Mouse (Mus musculus) frontal cortex, postnatal 14 days (tissue): Measurements from ENCODE around the gene Nop10.

ENCODE experiments used
- DNase-seq, 2 experiments: peaks; one replicate each; pipeline ENCODE4 v3.0.0; 2022; ENCODE audit warnings: low spot score in 2 of 2

The Nop10 gene

DNA sequence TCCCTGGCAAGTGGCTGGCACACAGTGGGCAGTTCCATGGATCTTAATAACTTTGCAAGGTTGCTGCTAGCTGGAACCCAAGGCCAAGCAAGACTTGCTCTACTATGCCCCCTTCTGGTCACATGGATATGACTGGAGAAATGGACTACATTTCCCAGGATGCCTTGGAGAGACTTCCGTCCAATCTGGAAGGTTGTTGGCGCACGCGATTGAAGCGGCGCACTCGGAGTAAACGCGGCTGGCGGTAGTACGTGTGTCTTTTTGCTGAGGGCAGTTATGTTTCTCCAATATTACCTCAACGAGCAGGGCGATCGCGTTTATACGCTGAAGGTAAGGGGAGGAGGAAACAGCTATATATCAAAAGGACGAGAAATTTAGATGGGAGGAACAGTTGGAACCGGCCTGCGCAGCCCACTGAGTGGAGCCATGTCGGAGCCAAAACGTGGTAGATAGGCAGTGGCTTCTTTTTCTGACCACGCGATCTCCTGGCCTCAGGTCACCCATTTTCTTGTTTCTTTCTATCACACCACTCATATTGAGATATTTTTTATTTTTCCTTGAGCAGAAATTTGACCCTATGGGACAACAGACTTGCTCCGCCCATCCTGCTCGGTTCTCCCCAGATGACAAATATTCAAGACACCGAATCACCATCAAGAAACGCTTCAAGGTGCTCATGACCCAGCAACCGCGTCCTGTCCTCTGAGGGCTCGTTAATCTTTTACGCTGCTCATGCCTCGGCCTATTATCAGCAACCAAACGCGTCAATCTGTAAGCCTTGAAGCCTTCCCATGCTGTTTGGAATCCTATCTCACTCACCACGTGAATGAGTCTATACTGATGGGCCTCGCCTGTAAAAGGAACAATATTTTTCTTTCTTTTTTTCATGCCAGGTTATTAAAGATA lies at the start of gene Nop10:
Gene Nop10, plus strand, starts transcription at position 179 of the 906 bp plus-strand sequence.
- peak; percentile 82 to 85 for DNase-seq

DNA sequence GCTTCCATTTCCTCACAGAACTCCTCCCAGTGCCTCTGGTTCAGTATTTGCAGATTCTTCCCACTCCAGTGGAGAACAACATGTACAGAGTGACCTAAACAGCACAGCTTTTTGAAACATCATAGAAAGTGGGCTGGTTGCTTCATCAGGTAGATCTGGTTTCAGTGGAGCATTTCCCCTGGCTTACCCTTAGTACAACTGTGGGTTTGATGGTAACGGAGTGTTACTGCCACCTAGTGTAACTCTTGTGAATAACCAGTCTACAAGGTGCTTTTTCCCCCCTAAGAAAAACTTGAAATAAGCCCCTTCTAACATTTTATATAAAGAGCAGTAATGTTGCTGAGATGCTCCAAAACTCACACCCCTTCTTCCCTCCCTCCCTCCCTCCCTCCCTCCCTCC lies 45.7 kb upstream of the Nop10 start:
- peak in 1 of 2 experiments; percentile 10 for DNase-seq

DNA sequence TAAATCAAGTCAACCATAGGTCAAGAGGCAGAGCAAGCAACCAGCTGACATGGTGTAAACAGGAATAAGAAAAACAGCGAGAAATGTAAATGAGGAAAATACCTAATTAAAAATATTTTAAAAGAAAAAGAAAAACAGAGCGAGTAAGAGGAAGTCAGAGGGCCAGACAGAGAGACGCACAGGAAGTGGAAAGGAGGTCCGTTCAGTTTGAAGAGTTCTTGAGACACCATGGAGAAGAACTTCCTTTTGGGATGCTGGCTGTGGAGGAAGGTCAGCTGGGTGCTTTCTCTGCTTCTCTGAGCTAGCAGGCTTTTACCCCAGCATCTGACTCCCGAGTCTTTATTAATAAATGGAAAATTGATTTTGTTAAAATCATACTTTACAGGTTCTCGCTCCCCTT lies 44.1 kb upstream of the Nop10 start:
- DNase-seq: no peak

DNA sequence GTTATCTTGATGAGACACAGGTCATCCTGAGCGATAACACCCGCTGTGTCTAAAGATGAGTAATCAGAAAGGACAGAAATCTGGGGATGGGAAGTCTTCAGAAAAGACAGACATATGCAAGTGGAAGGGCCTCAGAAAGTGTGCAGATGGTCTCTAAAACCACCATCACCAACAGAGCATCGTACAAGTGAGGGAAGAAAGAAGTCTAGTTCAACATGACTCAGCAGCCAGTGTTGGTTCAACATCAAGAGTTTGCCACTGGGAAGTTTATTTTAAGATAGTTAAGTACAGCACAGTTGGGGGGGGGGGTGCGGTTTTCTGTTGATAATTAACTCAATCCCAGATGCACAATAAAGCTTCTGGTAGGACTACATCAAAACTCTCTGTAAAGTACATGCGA lies 40.8 kb upstream of the Nop10 start:
- no peak for DNase-seq

DNA sequence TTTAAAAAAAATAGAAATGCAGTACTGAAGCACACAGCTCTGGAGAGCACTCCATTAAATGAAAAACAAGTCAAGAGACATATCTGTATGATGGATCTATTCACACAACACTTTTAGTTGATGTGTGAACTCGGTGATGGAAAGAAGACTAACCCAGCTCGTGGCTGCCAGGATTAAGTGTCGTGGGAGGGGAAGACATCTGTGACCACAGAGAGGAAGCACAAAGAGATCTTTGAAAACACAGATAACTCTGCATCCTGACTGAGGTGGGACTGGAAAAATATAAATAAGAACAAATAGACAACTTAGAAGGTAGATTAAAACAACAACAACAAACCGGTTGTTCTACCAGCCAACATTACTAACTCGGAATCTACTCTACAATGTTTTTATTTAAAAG lies 39.1 kb upstream of the Nop10 start:
- DNase-seq: no peak

DNA sequence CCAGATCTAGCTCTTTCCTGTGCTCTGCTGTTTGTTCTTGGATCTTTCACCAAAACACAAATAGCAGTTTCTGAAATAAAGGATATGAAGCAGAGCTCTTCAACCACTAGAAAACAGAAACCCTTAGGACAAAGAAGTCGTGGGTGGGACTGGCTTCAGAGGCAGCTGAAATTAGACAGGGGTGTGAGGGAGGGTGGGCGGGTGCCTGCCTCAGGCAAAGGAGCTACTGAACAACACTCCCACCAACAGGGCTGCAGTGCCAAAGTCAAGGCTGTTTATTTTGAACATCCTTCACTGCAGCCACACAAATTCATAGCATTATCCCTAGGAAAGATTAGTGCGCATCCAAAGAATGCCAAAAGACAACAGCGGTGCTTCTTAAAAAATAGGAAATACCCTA lies 37.4 kb upstream of the Nop10 start:
- DNase-seq: no peak

DNA sequence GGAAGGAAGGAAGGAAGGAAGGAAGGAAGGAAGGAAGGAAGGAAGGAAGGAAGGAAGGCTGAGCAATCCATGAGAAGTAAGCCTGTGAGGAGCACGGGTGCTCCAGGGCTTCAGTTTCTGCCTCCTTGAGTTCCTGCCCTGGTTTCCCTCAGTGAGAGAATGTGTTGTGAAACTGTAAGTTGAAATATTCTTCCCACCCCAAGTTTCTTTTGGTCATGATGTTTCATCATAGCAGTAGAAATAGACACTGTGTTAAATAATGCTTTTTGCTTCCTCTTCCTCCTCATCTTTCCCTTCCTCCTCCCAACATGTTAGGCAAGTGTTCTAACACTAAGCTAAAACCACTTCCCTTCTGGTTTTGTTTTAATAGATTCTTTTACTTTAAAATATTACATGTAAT lies 29.1 kb upstream of the Nop10 start:
- DNase-seq: no peak

DNA sequence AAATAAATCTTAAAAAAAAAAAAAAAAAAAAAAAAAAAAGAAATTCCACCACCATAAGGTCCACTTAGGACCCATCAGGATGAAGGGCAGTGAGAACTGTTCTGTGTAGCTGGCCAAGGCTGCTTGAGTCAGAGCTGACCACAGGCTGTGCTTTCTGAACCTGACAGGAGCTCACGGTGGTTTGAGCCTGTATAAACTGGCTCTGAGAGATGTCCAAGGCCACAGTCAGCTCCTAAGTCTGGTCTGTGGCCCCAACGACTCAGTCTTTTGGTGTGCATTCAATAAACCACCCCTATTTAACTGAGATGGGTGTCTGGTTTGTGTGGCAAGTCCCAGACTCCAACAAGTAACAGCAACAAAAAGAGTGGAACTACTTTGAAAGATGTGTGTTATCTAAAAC lies 25.1 kb upstream of the Nop10 start:
- no peak for DNase-seq

DNA sequence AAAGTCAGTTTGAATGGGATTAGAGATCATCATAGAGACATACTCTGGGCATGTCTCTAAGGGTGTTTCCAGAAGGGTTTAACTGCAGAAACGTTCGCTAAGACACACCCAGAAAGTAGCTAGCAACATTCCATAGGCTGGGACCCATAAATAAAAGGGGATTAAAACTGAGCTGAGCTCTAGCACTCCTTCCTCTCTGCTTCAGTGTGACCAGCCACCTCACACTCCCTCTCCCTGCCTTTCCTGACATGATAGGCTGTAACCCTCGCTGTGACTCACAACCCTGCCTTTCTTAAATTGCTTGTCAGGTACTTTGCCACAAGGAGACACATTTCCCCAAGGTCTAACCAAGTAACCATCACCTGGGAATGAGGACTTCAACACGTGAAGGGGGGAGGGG lies 23.7 kb upstream of the Nop10 start:
- DNase-seq: no peak

DNA sequence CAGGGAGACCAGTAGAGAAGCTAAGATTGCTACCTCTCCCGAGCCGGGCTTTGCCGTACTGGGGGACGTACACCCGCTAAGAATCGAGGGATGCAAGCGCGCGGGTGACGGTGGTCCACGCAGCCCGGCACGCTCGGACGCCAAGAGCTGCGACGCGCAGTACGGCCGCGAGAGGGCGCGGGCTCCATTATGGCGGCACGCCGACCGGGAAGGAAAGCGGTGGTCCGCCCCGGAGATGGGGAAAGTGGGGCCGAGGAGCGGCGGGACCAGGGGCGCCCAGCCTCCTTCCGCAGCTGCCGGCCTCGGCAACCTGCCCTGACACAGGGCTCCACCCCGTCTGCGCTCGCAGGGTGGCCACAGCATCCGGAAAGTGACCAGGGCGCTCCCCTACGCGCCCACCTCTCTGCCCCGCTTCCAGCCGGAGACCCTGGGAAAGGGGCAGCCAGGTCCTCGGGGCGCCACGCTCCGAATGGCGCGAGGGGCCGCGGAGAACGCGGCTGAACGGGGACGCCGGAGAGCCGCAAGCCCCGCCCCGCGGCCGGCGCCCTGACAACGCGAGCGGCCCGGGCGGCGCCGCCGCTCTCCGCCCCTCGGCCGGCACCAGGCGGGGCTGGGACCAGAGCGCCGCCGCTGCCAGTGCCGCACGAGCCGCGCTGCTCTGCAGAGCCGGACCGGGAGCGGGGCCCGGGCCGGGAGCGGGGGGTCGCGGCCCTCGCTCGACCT lies 22.4 kb upstream of the Nop10 start, which contains the start of gene Lpcat4:
Gene Lpcat4, plus strand, starts transcription at position 257 of the 723 bp plus-strand sequence.
- peak; percentile 78 to 90 for DNase-seq

DNA sequence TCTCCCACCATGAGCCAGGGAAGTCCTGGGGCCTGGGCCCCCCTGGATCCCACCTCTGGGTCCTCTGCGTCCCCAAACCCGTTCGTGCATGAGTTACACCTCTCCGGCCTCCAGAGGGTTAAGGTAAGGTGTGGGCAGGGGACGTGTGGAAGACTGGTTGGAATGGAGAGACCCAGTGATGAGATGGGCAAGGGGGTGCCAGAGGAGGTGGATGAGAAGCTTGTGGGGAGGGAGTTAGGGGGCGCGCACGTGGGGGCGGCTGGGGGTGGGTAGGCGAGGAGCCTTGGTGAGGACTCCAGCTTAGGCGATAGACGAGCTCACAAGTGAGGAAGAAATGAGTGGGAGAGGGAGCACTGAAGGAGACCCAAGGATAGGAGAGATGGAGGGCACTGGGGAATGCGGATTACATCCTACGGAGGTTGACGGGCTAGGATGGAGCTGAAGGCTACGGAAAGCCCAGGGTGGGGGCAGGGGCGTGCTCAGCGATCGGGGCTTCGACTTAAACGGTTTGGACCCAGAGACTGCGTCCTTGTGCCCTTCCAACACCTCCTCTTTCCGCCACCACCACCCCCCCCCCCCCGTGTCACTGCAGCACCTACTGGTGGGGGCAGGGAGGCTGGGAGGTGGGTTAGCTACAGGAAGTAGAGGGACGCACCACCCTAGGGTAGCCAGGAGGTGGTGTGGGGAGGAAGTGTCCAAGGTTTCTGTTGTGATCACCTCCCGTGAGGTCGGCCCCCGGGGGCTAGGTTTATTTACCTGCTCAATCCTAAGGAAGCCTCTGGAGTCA lies 21.6 kb upstream of the Nop10 start:
- no peak for DNase-seq

DNA sequence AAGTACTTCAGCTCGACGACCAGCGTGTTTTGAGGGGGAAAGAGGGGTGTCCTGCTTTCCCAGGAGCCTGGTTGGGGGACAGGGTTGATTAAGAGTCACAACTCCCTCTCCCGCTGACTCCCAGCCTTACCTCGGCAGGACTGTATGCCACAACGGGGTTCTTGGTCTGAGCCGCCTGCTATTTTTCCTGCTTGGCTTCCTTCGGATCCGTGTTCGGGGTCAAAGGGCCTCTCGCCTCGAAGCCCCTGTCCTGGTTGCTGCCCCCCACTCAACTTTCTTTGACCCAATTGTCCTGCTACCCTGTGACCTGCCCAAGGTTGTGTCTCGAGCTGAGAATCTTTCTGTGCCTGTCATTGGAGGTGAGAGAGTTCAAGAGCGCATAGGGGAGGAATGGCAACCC lies 19.9 kb upstream of the Nop10 start:
- no peak for DNase-seq

DNA sequence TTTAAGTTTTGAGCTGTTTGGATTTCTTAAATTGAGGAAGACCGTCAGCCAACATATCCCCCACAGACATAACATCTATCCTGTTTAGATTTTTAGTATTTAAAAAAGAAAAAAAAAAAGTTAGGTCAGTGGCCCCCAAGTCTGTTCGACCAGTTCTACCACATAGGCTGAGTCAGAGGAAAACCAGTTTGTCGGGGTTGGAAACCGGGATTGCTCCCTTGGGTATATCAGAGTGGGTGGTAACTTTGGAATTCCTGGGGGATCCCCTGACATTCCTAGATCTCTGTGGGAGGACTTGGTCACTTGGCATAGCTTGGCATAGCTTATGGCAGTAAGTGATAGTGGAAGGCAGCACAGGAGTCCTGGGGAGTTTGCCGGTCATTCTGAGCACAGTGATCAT lies 16.4 kb upstream of the Nop10 start:
- DNase-seq: no peak

DNA sequence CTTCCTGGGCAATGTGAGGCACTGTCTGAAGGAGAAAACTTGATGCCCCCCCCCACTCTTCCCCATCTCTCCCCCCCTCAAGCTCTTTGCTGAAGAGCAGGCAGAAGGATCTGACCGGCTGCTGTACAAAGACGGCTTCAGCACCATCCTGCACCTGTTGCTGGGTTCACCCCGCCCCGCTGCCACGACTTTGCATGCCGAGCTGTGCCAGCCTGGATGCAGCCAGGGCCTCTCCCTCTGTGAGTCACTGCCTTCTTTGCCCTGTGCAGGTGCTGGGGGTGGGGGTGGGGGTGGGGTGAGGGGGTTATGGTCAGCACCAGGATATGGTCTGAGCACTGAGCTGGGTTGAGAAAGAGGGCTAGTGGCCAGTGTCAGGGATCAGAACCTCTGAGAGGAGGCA lies 15.5 kb upstream of the Nop10 start:
- DNase-seq: no peak

DNA sequence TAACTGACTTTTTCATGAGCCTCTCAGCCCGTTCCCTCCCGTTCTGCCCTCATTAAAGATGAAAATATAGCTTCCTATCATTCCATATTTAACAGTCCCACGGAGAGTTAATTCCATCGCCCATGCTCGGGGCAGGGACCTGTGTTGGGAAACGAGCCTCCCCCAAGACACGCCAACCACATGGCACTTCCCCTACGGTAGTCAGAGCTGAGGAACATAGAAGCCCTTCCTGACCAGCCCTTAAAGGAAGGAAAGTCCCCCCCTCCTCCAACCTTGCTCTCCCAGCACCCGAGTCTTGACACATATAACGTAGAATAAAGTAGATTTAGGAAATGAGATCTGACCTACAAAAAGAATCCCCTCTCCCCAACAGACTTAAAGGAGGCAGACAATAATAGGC lies 14.4 kb upstream of the Nop10 start:
- no peak for DNase-seq

DNA sequence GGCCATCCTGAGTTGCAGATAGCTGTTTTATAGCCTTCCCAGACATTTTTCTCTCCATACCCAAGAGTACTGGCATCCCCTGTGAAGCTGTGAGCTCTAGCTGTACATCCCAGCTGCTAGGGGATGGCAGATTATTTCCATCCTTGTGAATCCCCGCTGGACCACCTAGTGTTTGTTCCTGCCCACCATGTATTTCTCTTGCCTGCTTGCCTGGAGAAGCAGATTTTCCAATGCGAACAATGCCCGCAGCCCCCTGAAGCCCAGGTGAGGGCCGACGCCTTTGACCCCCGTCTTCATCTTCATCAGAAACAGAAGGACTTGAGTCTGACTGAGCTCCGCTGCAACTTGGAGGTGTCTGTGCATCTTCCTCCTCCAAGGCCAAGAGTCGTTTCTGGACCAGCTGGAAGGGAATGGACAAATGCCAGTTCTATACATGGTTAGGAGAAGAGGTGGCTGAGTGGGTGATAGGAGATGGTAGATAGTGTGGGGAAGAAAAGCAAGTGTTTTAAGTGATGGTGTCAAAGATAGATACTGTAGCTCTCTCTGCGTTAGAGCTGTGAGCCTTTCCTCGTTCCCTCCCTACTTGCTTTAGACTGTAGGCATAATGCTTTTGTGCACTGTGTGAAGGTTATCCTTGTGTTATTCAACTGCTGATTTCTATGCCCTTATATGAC lies 11.8 kb upstream of the Nop10 start:
- DNase-seq: no peak

DNA sequence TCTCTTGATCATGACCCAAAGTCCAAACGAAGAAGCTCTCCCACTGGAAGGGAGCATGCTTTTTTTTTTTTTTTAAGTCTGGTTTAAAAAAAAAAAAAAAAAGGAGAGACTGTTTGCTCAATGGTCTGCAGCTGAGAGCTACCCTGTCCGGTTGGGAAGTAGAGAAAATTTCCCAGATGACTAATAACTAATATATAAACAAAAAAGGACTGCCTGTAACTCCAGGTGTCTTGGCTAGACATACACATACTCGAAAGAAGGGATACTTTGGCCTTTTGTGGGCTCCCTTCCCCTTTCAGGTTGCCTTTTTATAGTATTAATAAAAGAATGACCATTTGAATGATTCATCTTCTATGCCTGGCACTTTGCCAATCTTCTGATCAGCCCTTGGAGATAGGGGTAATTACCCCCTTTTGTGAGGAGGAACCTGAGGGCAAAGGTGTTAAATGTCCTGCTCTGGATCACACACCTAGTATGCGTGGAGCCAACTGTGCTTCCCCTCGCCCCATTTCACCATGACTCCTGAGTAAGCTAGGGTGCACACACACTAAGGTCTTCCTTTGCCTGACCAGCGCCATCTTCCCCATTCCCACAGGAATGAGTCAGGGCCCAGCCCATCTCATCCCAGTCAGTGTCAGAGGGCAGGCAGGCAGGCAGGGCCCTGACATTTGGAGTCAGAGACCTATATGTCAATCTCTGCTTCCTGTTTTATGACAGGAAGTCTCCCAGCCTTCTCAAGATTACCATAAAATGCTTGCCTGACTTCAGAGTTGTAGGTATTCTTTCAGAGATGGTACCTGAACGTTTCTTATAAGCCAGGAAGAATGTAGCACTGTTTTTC lies 6.8 kb upstream of the Nop10 start:
- DNase-seq: no peak

DNA sequence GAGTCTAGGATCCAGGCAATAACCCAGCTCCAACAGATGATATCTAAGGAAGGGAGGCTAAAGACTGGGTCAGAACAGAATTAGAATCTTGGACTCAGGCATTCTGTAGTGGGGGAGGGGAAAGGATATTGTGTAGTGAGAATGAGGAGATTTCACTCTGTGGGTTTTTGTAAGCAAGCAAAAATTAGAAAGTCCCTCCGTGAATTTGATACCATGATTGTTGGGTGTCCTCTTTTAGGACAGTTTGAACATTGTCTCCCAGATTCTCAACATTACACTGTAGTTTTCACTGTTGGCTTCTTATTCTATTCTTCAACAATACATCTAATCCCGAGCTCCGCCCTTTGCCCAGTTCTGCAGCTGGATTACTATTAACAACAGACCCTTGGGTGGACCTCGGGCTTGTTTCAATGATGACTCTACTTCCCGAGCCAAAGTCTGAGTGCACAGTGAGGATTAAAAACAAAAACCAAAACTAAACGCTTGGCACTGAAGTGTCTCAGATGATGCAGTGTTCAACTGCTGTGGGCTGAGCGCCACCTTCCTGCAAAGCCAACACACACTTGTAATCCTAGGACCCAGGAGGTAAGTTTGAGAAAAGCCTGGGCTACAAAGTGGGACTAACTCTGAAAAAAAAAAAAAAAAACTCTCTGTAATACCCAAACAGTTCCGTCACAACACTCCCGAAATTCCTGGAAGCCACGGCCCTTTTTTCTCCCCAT lies 2.3 kb upstream of the Nop10 start, which contains the start of gene Nutm1:
Gene Nutm1, minus strand, starts transcription at position 51 of the 722 bp plus-strand sequence.
- no peak for DNase-seq

DNA sequence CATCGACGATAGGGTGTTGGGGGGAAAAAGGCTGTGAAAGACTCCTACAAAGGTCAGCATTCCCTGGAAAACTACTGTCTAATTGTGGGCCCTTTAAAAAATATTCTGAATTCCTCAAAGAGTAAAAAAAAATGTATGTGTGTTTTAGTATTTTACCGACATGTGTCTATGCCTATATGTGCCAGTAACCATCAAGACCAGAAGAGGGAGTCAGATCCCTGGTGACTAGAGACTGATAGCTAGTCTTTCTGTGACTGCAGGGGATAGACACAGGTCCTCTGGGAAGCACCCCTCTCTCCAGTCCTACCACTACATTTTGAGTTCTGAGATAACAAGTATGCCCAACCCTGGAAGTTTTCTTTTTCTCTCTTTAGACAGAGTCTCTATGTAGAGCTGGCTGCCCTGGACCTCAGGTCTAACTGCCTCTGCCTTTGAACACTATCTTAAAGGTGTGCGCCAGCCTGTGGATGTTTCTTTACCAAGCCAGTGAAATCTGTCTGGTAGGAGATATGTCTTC lies 1.1 kb downstream of the Nop10 start:
- DNase-seq: no peak

DNA sequence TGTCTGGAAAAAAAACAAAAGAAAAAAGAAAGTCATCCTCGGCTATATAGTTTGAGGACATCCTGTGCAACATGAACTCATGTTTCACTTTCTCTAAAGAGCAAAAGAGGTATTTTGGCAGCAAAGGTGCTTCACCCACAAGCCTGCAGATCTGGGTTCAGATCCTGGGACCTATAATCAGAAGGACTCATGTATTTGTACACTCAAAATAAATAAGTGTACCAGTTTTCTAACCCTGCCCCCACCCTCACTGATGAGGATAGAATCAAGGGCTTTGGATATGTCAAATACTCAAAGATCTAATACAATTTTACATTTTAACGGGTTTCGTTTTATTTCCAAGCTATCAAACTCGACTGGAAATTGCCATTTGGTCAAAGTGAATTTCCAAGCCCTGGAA lies 2.6 kb downstream of the Nop10 start:
- DNase-seq: no peak
